Mouse (Mus musculus) gastrocnemius, postnatal 10 days (tissue): ENCODE data around the gene Hoga1. TPM values are rescaled to one million over a fixed set of nuclear protein-coding genes. Genes with fewer than 3 reads are reported as not detected.
"Not testable (repeated sequence)": the region's sequence is repeated elsewhere in the genome, so short reads cannot be mapped to it uniquely, and the experiment has no call there.

Source experiments
- DNase-seq: peaks from one replicate; pipeline ENCODE4 v3.0.0; 2021; ENCODE audit warnings: mixed read lengths
- total RNA-seq, 2 experiments: library from RNA; stranded (reverse); gene quantifications; 2 replicates each; pipeline ENCODE4 v1.2.3; 2021

Hoga1 gene
- total RNA-seq, 2 experiments from 2014 or later, result 4.5 to 4.6 TPM

- no peak for DNase-seq
Observed at GRCm38 (mm10) chr19:42069241-42069525, 23.8 kb downstream of the Hoga1 start.

- DNase-seq, result no peak
Observed at GRCm38 (mm10) chr19:42071221-42071620, 25.8 kb downstream of the Hoga1 start.

GRCm38 (mm10) chr19:42071886-42072608, 26.6 kb downstream of the Hoga1 start:
- no peak for DNase-seq

GRCm38 (mm10) chr19:42072802-42073201, 27.4 kb downstream of the Hoga1 start:
- no peak for DNase-seq

- no peak for DNase-seq
Observed at GRCm38 (mm10) chr19:42075051-42075450, 29.6 kb downstream of the Hoga1 start.

- DNase-seq, result no peak
Observed at GRCm38 (mm10) chr19:42075992-42076391, 30.6 kb downstream of the Hoga1 start.

- no peak for DNase-seq
Observed at GRCm38 (mm10) chr19:42078566-42078965, 33.2 kb downstream of the Hoga1 start.

GRCm38 (mm10) chr19:42079006-42079405, 33.6 kb downstream of the Hoga1 start:
- no peak for DNase-seq

GRCm38 (mm10) chr19:42079950-42080349, 34.5 kb downstream of the Hoga1 start:
- DNase-seq, result no peak

GRCm38 (mm10) chr19:42080469-42080868, 35.1 kb downstream of the Hoga1 start:
- no peak for DNase-seq

GRCm38 (mm10) chr19:42081613-42082012, 36.2 kb downstream of the Hoga1 start:
- not testable (repeated sequence) for DNase-seq

GRCm38 (mm10) chr19:42085690-42086089, 40.3 kb downstream of the Hoga1 start:
- no peak for DNase-seq

- DNase-seq, result peak; percentile 65
Observed at GRCm38 (mm10) chr19:42086166-42086565, 40.8 kb downstream of the Hoga1 start, which contains the start of gene Morn4. TSS of gene Morn4 (minus strand) at chr19:42086357.

GRCm38 (mm10) chr19:42089103-42089747, 43.8 kb downstream of the Hoga1 start:
- DNase-seq, result peak; percentile 25

- DNase-seq, result peak; percentile 95
Observed at GRCm38 (mm10) chr19:42089748-42090595, 44.6 kb downstream of the Hoga1 start, which contains the start of gene Pi4k2a. TSS of gene Pi4k2a (plus strand) at chr19:42090470.

GRCm38 (mm10) chr19:42090637-42091141, 45.3 kb downstream of the Hoga1 start:
- DNase-seq, result no peak

GRCm38 (mm10) chr19:42099406-42099805, 54.0 kb downstream of the Hoga1 start:
- no peak for DNase-seq

- DNase-seq, result no peak
Observed at GRCm38 (mm10) chr19:42104681-42105080, 59.3 kb downstream of the Hoga1 start.

- DNase-seq, result no peak
Observed at GRCm38 (mm10) chr19:42115783-42116335, 70.4 kb downstream of the Hoga1 start.

GRCm38 (mm10) chr19:42118142-42118541, 72.7 kb downstream of the Hoga1 start:
- DNase-seq, result no peak

- no peak for DNase-seq
Observed at GRCm38 (mm10) chr19:42118596-42118995, 73.2 kb downstream of the Hoga1 start.

GRCm38 (mm10) chr19:42120451-42120850, 75.0 kb downstream of the Hoga1 start:
- no peak for DNase-seq
